Mouse (Mus musculus) inflammation-experienced regulatory T-cells (primary cell): Measurements from ENCODE around the gene Arhgap9. TPM values are rescaled to one million over a fixed set of nuclear protein-coding genes. Genes with fewer than 3 reads are reported as not detected.

Experiments
- polyA plus RNA-seq, 2 experiments: library from polyadenylated mRNA; unstranded; fragments of 100-300 nt; shearing (Covaris generic); gene quantifications; one replicate each; pipeline ENCODE4 v1.2.1; 2017

Gene Arhgap9
- polyA plus RNA-seq: 100 to 1,000 TPM; 319 to 327 TPM

DNA sequence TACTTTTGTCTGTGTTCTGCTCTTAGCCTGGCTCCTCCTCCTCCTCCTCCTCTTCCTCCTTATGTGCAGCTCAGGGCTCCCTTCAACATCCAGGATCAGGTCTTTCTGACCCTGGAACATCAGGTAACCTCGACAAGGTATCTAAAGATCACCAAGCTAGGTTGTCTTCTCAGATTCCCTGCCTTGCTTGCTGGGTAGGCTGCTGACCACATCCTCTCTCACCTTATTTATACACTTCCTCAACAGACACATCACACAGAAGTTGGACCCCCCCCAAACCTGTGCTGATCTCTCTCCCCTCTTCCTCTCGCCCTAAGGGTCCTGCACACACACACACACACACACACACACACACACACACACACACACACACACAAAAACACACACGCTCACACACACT lies at the start of gene Arhgap9:
Gene Arhgap9, plus strand, starts transcription at position 344 of the 400 bp plus-strand sequence.

DNA sequence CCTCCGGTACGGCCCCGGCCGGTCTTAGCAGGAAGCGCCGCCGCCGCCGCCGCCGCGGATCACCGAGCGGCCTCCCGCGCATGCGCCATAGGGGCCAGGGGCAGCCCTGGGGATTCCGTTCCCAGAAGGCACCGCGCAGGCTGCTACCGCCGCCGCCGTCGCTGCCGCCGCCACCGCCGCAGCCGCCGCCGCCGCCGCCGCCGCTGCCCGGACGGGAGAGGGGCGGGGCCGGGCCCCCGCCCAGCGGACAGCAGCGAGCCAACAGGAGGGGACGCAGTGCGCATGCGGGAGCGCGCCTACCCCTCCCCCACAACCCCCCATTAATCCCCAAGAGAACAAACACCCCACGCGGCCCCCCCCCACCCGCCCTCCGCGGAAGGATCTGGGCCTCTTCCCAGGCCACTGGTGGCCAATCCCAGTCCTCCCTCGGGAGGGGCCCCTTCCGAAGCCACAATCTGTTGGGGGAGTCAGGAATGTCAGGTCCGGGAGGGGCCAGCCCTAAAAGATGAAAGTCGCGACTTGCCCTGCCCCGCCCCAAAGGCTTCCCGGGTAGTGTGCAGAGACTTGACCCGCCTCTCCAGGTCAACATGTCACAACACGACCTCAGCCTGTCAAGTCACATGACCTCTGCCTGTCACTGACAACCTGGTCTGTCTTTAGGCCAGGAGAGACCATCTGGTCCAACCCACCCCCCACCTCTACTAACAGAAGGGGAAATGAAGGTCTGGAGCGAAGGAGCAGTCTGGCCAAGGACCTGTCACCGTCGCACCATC lies 32.8 kb upstream of the Arhgap9 start, which contains the start of gene Mbd6:
Gene Mbd6, minus strand, starts transcription at position 219 of the 773 bp plus-strand sequence.

DNA sequence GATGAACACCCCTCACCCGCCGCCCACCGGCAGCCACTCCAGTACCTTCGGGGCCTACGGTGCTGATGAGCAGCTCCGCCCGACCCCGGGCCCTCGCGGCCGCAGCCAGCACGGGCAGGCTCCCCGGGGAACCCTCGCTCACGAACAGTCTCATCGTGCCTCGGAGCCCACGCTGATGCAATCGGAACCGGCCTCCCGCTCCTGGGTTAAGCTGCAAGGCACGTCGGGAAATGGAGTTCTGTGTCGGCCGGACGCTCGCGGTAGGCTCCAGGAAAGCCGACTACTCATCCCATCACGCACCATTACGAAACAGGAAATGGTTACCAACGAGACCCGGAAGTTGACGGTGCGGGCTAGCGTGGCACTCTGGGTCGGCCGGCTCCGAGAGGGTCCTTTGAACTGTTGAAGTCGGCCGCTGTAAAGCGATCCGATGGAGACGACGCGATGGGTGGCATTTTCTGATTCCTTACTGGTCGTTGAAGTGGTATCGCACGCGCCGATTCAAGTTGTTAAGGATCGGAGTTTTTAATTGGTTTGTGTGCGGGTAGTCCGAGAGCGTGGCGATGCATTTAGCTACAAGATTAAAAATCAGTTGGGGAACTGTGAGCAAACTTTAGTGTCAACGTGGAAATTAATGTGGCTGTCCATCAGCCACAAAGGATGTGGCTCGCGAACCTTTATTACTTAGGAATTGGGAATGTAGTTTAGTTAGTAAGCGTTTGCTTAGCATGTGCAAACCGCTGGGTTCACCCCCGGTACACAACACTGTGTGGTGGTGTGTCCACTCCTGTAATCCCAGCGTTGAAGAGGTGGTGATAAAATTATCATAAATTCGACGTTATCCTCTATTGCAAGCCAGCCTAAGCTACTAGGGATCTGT lies 10.0 kb upstream of the Arhgap9 start, which contains the start of gene Mars:
Gene Mars, minus strand, starts transcription at position 311 of the 880 bp plus-strand sequence.

DNA sequence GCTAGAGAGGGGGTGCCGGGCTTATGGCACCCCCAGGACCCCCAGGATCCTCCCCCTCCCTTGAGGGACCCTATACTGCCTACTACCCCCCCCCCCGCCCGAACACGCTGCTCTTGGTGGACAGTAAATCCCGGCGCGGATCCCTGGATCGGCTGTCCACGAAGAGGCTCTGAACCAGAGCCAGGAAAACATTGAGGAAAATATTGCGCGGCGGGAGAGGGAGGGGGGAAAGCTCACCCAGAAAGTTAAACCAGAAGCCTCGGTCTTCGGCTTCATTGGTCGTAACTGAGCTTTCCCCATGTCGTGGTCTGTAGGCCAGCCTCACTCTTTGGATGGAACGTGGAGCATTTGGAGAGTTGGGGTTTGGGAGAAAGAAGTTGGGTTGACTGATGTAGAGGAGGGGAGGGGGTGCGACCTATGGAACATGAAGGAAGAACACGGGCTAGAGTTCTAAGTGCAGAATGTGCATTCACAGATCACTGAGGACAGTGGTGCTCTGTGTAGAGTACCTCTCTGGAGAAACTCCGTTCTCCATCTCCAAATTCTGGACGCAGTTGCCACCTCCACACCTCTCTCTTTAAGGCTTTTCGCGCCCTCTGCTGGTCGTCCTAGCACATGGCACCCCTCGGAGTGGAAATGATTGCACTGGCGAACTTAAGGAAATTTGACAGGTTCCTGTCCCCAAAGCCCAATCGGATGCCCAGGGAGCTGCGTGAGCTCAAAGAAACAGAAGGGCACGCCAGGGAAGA lies 20.3 kb downstream of the Arhgap9 start, which contains the start of gene Gli1:
Gene Gli1, minus strand, starts transcription at position 84 of the 749 bp plus-strand sequence.

DNA sequence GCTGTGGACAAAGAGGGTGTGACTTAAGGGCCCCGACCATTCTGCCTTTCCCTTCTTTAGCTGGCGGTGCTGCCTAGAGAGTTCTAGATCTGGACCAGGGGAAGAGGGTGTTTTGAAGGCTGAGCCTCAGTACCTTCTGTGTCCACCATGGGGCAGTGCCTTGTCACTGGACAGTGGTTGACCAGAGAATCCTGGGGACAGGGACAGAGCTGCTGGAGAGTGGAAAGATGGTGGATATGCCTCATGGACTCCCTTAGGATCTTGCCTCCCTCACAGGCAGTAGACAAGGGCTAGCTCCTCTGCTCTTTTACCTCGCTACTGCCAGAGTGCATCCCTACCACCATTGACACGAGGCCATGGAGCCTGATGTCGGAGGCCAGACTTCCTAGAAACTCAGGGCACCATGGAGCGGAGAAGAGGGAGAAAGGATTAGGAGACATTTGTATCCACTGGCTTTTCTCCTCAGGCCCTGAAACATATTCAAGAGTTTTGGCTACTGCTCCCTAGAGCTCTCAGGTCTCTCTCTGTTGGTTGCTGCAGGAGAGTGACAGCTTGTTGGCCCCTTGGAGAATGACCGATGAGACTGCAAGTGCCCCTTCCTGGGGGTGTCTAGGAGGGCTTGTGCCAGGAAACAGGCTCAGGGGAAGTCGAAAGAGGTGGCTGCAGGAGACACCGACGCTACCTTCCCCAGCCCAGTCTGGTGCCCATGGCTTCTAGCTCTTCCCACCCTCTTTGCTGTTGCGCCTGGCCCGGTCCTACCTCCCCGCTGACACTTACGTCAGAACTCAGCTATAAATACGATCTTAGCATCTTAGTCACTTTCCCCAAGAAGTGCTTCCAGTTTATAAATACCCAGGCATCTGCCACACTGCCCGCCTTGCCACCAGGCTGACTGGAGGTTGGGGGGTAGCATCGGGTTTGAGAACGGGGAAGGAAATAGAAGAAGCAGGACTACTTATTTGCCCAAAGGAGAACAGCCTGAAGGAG lies 32.4 kb downstream of the Arhgap9 start, which contains the start of gene Inhbe:
Gene Inhbe, minus strand, starts transcription at position 503 of the 987 bp plus-strand sequence.

DNA sequence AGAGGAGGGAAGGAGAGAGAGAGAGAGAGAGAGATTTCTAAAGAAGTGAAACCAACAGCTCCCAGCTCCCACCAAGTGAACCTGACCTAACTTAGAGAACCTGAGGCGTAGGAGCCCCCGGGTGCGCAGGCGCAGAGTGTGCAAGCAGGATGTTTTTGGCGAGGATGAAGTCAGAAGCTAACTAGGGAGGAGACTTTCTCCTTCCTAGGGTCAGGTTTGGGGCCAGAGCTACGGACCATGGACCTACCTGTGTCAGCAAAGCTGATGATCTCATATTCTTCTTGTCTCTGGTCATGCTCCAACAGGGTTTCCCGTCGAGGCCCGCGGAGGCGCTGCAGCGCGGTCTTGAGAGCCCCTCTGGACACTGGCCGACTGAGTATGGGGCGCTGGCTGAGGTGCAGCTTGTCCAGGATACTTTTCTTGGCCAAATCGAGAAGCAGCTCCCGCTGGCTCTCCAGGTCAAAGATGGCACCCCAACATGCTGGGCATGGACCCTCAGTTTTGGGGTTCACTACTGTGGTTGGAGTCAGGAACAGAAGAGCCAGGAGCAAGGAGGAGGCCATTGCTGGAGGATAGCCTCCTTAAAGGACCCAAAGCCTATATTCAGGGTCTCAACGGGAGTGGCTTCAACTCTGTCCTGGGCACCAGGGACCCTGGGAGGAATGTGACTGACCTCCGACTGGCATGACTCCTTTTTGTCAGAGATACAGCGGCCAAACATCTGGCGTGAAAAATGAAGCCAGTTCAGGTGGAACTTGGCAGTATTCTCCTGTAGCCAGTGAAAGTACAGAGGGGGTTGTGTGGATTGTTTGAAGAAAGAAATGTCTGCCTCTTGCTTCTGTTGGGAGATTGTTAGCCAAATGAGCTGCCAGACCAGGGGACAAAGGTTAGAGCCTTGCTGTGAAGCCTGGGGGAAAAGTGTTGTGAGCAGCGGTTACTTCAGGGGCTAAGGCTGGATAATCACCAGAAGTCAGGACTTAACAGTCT lies 48.4 kb downstream of the Arhgap9 start, which contains the start of gene Inhbc:
Gene Inhbc, minus strand, starts transcription at position 598 of the 987 bp plus-strand sequence.

Other genes with a start within 250 kb of the Arhgap9 start
- 10 to 100 TPM; 24.5 to 27.9 TPM for gene Agap2, start 246.7 kb upstream of the Arhgap9 start, polyA plus RNA-seq
- gene Os9, start 200.8 kb upstream of the Arhgap9 start, polyA plus RNA-seq: 100 to 1,000 TPM; 153 to 204 TPM
- 100 to 1,000 TPM; 549 to 751 TPM for gene B4galnt1, start 156.7 kb upstream of the Arhgap9 start, polyA plus RNA-seq
- gene Slc26a10, start 141.3 kb upstream of the Arhgap9 start, polyA plus RNA-seq: 1 to 10 TPM; 5.6 to 9.2 TPM
- gene Arhgef25, start 131.9 kb upstream of the Arhgap9 start, polyA plus RNA-seq: 1 to 10 TPM in 1 of 2 experiments, under 1 TPM in 1; 0.33 to 3.3 TPM
- 100 to 1,000 TPM in 1 of 2 experiments, 10 to 100 TPM in 1; 78.0 to 135 TPM for gene Dtx3, start 126.2 kb upstream of the Arhgap9 start, polyA plus RNA-seq
- gene Pip4k2c, start 110.4 kb upstream of the Arhgap9 start, polyA plus RNA-seq: 10 to 100 TPM; 31.5 to 32.3 TPM
- 1 to 10 TPM in 1 of 2 experiments, under 1 TPM in 1; 0.78 to 1.0 TPM for gene Kif5a, start 58.6 kb upstream of the Arhgap9 start, polyA plus RNA-seq
- gene Dctn2, start 55.6 kb upstream of the Arhgap9 start, polyA plus RNA-seq: 100 to 1,000 TPM in 1 of 2 experiments, 10 to 100 TPM in 1; 76.7 to 121 TPM
- gene Mbd6, start 32.9 kb upstream of the Arhgap9 start, polyA plus RNA-seq: 10 to 100 TPM in 1 of 2 experiments, 1 to 10 TPM in 1; 8.3 to 10.7 TPM
- gene Mars, start 10.2 kb upstream of the Arhgap9 start, polyA plus RNA-seq: 10 to 100 TPM; 68.9 to 74.7 TPM
- gene Gli1, start 20.0 kb downstream of the Arhgap9 start, polyA plus RNA-seq: under 1 TPM; 0.80 to 0.81 TPM
- gene Inhbe, start 32.4 kb downstream of the Arhgap9 start, polyA plus RNA-seq: not detected
- not detected for gene Inhbc, start 48.5 kb downstream of the Arhgap9 start, polyA plus RNA-seq
- gene R3hdm2, start 58.4 kb downstream of the Arhgap9 start, polyA plus RNA-seq: 10 to 100 TPM; 25.9 to 28.0 TPM
- under 1 TPM in 1 of 2 experiments, not detected in 1; 0.58 TPM for gene Stac3, start 179.7 kb downstream of the Arhgap9 start, polyA plus RNA-seq
- not detected for gene Ndufa4l2, start 193.0 kb downstream of the Arhgap9 start, polyA plus RNA-seq
- 10 to 100 TPM; 78.5 to 85.9 TPM for gene Shmt2, start 200.5 kb downstream of the Arhgap9 start, polyA plus RNA-seq
- under 1 TPM in 1 of 2 experiments, not detected in 1; 0.17 TPM for gene Nxph4, start 212.6 kb downstream of the Arhgap9 start, polyA plus RNA-seq